Mouse (Mus musculus) gastrocnemius, adult 2 months (tissue): Measurements from ENCODE around the gene Cs. TPM values are rescaled to one million over a fixed set of nuclear protein-coding genes. Genes with fewer than 3 reads are reported as not detected.

Experiments used
- DNase-seq: peaks from one replicate; pipeline ENCODE4 v3.0.0; 2022
- H3K27ac ChIP-seq: fragments of 200-600 bp; 2 replicates; pipeline ENCODE4 v1.8.1; 2022; ENCODE audit warnings: mild to moderate bottlenecking
- H3K4me3 ChIP-seq: fragments of 200-600 bp; 2 replicates; pipeline ENCODE4 v1.8.1; 2022; ENCODE audit warnings: mild to moderate bottlenecking, moderate library complexity
- CTCF ChIP-seq: fragments of 200-600 bp; IDR thresholded peaks from 2 replicates; pipeline ENCODE4 v1.8.1; 2022; ENCODE audit warnings: antibody characterized with exemption, mild to moderate bottlenecking, moderate library complexity
- intact Hi-C: fragments of 180-260 bp; cut with DNase I; formaldehyde crosslinking; loops from one replicate; pipeline ENCODE4 v1.15.1; 2025
- total RNA-seq, 2 experiments: library from RNA; stranded (reverse); gene quantifications; 2 replicates each; pipeline ENCODE4 v1.2.3; 2021

Gene Cs
- total RNA-seq, 2 experiments from 2014 or later = 541 to 658 TPM

DNA sequence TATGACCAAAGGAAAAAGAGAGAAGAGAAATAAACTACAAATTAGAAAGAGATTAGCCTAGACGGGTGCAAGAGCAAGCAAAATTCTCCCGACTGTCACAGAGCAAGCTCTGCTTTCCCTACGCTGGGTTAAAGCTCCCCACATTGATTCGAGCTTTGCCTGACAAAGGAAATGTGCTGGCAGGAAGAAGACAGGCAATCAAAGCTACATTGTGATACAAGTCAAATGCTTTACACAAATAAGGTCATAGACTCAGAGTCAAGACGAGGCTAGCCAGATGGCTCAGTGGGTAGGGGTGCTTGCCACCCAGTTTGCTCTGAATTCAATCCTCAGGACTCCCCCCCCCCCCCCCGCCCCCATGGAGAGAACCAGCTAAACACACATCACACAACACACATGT is 32.5 kb downstream of the Cs start:
- DNase-seq = no peak
- intact Hi-C loops = loop anchor here (10.0 kb wide), 1 partner anchor 175 kb away; the partner anchor contains the start of genes Rpl41 and Zc3h10
- Histone ChIP-seq H3K27ac (peak overlapping the region; percentile 96), H3K4me3 (peak overlapping the region; percentile 89)
- TF ChIP-seq CTCF = no peak

DNA sequence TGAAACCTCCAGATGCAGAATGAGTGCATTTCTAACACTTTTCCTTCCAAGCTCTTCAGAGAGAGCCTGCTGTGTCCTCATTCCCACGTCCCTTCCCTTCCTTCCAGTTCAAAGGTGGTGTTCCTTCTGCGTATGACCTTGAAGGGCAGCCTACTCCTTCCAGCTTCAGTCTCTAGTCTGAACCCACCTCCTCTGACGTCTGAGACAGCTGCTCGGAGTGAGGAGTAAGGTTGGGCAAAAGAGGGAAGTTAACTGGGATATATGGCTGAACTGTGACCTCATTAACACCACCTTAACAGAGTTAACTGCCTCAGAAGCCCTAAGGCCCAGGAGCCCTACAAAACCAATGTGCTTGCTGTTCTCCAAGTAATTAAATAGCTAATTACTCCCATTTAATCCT is 33.1 kb downstream of the Cs start:
- intact Hi-C loops = loop anchor here (10.0 kb wide), 1 partner anchor 174 kb away; the partner anchor contains the start of genes Rpl41 and Zc3h10
- DNase-seq = no peak
- H3K27ac ChIP-seq = peak overlapping the region; percentile 96

DNA sequence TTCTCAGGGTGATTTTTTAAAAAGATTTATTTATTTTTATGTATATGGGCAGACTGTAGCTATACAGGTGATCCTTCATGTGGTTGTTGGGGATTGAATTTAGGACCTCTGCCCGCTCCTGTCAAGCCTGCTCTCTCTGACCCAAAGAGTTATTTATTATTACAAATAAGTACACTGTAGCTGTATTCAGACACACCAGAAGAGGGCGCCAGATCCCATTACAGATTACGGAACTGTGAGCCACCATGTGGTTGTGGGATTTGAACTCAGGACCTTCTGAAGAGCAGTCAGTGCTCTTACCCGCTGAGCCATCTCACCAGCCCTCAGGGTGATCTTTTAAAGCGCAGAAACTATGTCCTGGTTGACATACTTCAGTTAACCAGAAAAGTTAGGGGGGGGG is 34.6 kb downstream of the Cs start:
- peak; percentile 39 for TF ChIP-seq CTCF

More for the DNA sequence above, 33.1 kb downstream of the Cs start:
- no peak overlapping the region for H3K4me3 ChIP-seq
- no peak for TF ChIP-seq CTCF

DNA sequence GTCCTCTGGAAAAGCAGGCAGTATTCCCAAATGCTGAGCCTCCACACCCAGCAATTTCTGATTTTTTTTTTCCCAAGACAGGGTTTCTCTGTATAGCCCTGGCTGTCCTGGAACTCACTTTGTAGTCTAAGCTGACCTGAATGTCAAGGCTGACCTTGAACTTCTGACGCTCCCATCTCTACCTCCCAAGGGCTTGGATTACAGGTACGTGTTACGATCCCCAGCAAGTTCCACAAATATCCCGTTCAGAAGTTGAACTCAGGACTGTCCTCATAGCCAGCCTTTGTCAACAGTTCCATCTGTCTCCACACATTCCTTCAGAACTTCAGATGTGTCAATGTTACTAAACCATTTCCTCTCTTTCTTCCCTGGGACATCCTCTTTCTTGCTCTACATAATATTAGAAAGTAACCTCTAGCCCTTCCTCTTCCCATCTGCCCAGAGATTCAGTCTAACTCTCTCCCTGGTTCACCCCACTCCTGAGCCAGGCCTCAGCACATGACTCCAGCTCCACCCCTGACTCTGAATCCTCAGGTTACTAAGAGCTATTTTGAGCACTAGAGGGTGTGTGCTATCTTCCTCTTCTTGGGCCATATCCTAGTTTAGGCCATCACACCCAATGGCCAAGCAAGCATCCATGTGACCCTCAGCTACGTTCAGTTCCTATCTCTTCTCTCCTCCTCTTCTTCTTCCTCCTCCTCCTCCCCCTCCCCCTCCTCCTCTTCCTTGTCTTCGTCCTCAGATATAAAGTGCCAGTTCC is 35.6 kb downstream of the Cs start:
- no peak for TF ChIP-seq CTCF
- Histone ChIP-seq H3K27ac (peak overlapping the region; percentile 96), H3K4me3 (no peak overlapping the region)
- peak; percentile 80 for DNase-seq
- intact Hi-C loops = loop anchor here (10.0 kb wide), 1 partner anchor 172 kb away; the partner anchor contains the start of genes Rpl41 and Zc3h10

More for the DNA sequence above, 34.6 kb downstream of the Cs start:
- Histone ChIP-seq H3K27ac (peak overlapping the region; percentile 96), H3K4me3 (no peak overlapping the region)
- intact Hi-C loops = loop anchor here (10.0 kb wide), 1 partner anchor 173 kb away; the partner anchor contains the start of genes Rpl41 and Zc3h10
- DNase-seq = no peak

DNA sequence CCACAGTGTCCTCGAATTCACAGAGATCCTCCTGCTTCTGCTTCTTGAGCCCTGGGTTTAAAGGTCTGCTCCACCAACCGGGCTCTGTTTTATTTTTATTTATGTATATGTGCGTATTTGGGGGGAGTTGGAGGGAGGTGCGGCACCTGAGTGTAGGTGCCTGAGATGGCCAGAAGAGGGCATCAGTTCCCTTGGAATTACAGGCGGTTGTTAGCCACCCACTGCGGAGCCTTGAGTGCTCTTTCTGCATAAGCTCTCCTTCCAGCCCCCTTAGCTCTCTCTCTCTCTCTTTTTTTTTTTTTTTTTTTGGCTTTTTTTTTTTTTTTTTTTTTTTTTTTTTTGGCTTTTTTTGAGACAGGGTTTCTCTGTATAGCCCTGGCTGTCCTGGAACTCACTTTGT is 36.9 kb downstream of the Cs start:
- peak overlapping the region; percentile 96 for H3K27ac ChIP-seq
- intact Hi-C loops = loop anchor here (10.0 kb wide), 1 partner anchor 170 kb away; the partner anchor contains the start of genes Rpl41 and Zc3h10
- H3K4me3 ChIP-seq = no peak overlapping the region
- TF ChIP-seq CTCF = peak; percentile 43
- DNase-seq = no peak

DNA sequence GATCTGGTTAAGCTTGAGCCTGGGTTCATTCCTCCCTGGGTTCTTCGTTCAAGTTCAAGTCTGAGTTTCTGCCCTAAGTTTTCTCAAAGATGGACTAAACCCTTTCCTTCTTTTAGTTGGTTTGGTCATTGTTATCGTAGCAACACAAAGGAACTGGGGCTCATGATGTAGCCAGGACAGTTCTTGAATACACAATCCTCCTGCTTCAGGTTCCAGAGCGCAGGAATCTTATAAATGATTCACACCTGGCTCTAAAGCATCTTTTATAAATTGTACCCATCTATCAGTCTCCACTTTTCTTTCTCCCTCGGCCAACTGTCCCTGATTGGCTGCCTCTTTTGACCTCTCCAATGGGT is 38.5 kb downstream of the Cs start:
- DNase-seq = no peak
- intact Hi-C loops = loop anchor here (2.0 to 10.0 kb wide), 3 partner anchors 39 to 169 kb away; partner anchors contain the start of genes Cs, Rpl41 and Zc3h10
- no peak for TF ChIP-seq CTCF
- Histone ChIP-seq H3K4me3 (peak overlapping the region; percentile 94), H3K27ac (peak overlapping the region; percentile 99)

DNA sequence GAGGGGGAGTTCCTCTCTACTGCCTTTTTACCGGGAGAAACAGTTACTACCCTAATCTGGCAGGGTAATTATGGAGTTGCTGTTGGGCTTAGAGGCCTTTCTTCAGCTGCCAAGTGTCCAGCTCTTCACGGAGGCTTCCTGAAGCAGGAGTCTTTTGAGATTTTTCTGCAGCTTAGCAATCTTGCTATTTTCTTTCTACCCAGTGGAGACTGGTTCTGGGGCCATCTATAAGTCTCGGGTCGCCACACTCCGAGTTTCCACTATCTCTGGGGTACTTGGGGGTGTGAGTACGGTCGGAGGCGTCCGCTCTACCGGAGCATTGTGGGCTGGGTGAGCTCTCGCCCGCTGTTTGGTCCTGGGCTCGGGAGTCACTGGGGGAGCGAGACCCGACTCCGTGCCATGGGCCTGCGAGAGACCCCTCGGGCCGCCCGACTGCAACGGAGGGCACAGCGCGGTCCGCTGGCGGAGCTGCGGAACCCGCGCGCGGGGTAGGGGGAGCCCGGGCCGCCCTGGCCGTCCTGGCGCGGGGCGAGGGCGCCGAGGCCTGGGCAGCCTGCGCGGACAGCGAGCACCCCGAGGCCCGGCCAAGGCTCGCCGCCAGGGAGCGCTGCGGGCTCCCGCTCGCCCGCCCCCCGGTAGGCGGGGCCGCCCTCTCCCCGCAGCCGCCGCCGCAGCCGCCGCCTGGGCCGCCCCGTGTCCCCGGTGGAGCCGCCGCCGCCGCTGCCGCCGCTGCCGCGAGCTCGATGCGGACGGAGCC is 39.1 kb downstream of the Cs start, which contains the start of gene Ankrd52:
TSS of gene Ankrd52 (plus strand) at position 661 of the 757 bp plus-strand sequence.
- Histone ChIP-seq H3K4me3 (peak within 1 kb of the TSS; percentile 94), H3K27ac (peak within 1 kb of the TSS; percentile 99)
- TF ChIP-seq CTCF = peak; percentile 61
- intact Hi-C loops = loop anchor here (2.0 to 10.0 kb wide), 3 partner anchors 39 to 168 kb away; partner anchors contain the start of genes Cs, Rpl41 and Zc3h10
- peak; percentile 96 for DNase-seq

DNA sequence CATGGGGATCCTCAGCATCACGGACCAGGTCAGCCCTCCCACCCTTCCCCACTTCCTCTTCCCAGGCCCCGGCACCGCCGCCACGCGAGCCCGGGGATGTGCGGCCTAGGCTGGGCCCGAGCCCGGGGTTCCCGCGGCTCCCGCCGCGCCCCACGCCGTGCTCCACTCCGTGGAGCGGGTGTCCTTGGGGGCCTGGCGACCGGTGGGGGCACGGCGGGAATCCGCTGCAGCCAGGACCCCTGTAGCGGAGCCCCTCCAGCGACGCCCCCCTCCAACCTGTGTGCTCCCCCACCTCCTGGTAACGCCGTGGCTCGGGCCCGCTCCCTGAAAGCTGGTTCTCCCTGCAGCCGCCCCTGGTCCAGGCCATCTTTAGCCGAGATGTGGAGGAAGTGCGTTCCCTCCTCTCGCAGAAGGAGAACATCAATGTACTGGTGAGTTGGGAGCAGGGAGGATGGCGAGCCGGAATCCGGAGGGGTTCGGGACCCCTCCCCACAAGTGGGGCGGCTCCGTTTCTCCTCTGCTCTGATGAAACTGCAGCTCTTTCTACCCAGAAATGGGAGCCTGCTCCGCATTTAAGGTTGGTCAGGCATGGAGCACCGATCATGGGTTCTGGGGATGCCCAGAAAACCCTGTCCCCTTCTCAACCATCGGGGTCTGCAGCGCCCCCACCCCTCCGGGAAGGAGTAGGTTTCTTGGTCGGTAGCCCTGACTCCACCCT is 39.8 kb downstream of the Cs start:
- intact Hi-C loops = loop anchor here (2.0 to 10.0 kb wide), 3 partner anchors 40 to 167 kb away; partner anchors contain the start of genes Cs, Rpl41 and Zc3h10
- H3K4me3 ChIP-seq = peak overlapping the region; percentile 94
- no peak for DNase-seq
- no peak for TF ChIP-seq CTCF
- peak overlapping the region; percentile 99 for H3K27ac ChIP-seq

DNA sequence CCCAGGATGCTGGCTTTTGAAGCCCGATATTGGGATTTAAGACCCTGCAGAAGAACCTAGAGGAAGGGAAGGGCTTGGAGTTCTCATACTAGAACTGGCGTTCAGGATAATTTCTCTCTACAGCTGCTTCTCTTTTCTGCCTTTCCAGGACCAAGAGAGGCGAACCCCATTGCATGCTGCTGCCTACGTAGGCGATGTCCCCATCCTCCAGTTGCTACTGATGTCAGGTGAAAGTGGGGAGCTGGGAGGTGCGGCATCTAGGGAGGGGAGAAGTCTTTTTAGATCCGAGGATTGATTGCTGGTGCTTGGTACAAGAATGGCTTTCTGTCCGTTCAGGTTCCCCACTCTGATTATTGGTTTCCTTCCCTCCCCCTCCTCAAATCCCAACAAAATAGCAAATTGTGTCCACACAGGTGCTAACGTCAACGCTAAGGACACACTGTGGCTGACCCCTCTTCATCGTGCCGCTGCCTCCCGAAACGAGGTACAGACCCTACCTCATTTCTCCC is 40.5 kb downstream of the Cs start:
- TF ChIP-seq CTCF = no peak
- peak overlapping the region; percentile 94 for H3K4me3 ChIP-seq
- peak overlapping the region; percentile 99 for H3K27ac ChIP-seq
- DNase-seq = no peak
- intact Hi-C loops = loop anchor here (2.0 to 10.0 kb wide), 3 partner anchors 41 to 167 kb away; partner anchors contain the start of genes Cs, Rpl41 and Zc3h10

DNA sequence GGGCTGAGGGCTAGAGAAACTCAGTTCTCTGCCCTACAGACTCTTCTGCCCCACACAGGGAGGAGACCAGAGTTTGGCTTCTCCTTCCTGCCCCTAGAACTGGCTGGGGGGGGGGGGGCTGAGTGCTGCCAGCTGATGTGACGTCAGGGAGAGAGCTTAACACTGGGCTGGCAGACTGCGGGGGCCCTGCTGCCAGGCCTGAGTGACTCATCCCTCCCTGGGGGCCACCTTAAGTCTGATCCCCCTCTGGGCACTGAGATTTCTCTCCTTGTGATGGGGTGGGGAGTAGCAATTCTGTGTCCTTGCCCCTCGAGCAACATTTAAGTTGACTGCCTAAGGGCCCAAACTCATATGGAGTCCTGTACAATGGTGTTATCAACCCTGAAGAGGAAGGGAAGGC is 40.9 kb downstream of the Cs start:
- TF ChIP-seq CTCF = no peak
- intact Hi-C loops = loop anchor here (5.0 to 10.0 kb wide), 2 partner anchors 41 to 166 kb away; partner anchors contain the start of genes Cs, Rpl41 and Zc3h10
- peak; percentile 73 for DNase-seq
- Histone ChIP-seq H3K27ac (peak overlapping the region; percentile 99), H3K4me3 (peak overlapping the region; percentile 94)

DNA sequence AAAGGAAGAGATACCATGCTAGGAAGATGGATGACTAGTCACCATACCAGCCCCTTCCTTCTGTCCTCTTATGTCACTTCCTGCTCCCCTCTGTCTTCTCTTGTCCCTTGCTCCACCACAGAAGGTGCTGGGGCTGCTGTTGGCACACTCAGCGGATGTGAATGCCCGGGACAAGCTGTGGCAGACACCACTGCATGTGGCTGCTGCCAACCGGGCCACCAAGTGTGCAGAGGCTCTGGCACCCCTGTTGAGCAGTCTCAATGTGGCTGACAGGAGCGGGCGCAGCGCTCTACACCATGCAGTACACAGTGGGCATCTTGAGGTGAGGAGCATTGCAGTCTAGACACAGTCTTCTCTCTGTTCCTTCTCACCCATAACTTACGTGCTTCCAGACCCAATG is 41.7 kb downstream of the Cs start:
- peak; percentile 84 for DNase-seq
- no peak for TF ChIP-seq CTCF
- H3K4me3 ChIP-seq = peak overlapping the region; percentile 94
- peak overlapping the region; percentile 99 for H3K27ac ChIP-seq
- intact Hi-C loops = loop anchor here (5.0 to 10.0 kb wide), 2 partner anchors 42 to 166 kb away; partner anchors contain the start of genes Cs, Rpl41 and Zc3h10
